Mouse (Mus musculus) E14TG2a.4 (cell line): ENCODE data around the gene Ybx1.

Source experiments
- CTCF ChIP-seq: conservative IDR thresholded peaks from 2 replicates; pipeline ENCODE4 v1.5.1; 2014; ENCODE audit warnings: low read length
- POU5F1 ChIP-seq: IDR thresholded peaks from 2 replicates; pipeline ENCODE4 v1.6.1; 2014; ENCODE audit warnings: low read length, borderline replicate concordance

GRCm38 (mm10) chr4:119242571-119242970 lies 51.8 kb downstream of the Ybx1 start:
- TF ChIP-seq CTCF (no peak), POU5F1 (no peak)
